28 mouse cellular contexts compared by ENCODE assay signal in the genomic region with DNA sequence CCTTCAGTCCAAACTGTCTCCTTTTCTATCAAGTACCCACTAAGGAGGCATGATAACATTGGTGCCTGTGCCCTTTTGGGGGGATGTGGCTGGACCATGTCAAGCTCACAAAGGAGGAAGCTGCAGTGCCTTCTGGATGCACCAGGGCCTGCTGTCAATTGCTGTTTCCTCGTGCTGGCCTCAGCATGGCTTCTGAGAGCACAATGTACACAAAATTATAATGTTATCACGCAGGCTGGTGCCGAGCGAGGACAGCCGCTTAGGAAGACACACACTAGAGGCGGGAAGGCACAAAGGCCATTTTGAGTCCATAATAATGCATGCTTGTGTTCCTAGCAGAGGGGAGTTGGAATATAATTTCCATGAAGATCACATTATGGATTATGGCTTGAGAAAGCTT.
DNase-seq lines count a peak whose midpoint lies in the region; ATAC-seq lines count a peak whose summit lies in the region.
"Had no signal": no experiment of that assay in that cellular context is flagged by ENCODE, and none has a peak within 500 bp of the region (broad histone marks: within the 10 kb centered on the region; RNA-seq: fewer than 3 reads in every experiment).

No protein-coding gene starts in this region.

- peaks cover 6% of the 10 kb centered on the region; the same call in 1 of the 2 replicates for H3K4me1 ChIP-seq in hindbrain, embryonic 11.5 days (replicated peaks; ENCODE audit: control insufficient read depth, insufficient read depth, low read length)
- H3K4me1 ChIP-seq in hindbrain, embryonic 14.5 days (replicated peaks; ENCODE audit: control insufficient read depth, insufficient read depth, low read length), result peaks cover 16% of the 10 kb centered on the region; the same call in 1 of the 2 replicates
- peaks cover 16% of the 10 kb centered on the region for H3K4me1 ChIP-seq in midbrain, embryonic 14.5 days (ENCODE audit: control insufficient read depth, insufficient read depth, low read length)
- H3K4me1 ChIP-seq: heart, embryonic 12.5 days; kidney, embryonic 15.5 days; limb, embryonic 10.5 days; liver, embryonic 15.5 days had no signal

- no peak overlapping the region for H3K9ac ChIP-seq in hindbrain, embryonic 11.5 days (ENCODE audit: low read depth, low read length)
- H3K9ac ChIP-seq in hindbrain, embryonic 14.5 days, result no peak overlapping the region
- no peak overlapping the region for H3K9ac ChIP-seq in midbrain, embryonic 14.5 days (replicated peaks; ENCODE audit: low read length)
- H3K9ac ChIP-seq: embryonic facial prominence, embryonic 13.5 days; heart, embryonic 12.5 days; kidney, embryonic 15.5 days; liver, embryonic 15.5 days had no signal

- no peak overlapping the region for H3K4me3 ChIP-seq in hindbrain, embryonic 11.5 days (ENCODE audit: low read depth, low read length)
- no peak overlapping the region for H3K4me3 ChIP-seq in hindbrain, embryonic 14.5 days (replicated peaks; ENCODE audit: low read length)
- H3K4me3 ChIP-seq in midbrain, embryonic 14.5 days (replicated peaks; ENCODE audit: low read depth, low read length), result no peak overlapping the region
- H3K4me3 ChIP-seq: embryonic facial prominence, embryonic 13.5 days; erythroblast, embryonic 14.5 days; heart, embryonic 12.5 days; kidney, embryonic 15.5 days; limb, embryonic 10.5 days; liver, embryonic 15.5 days had no signal

- H3K36me3 ChIP-seq in hindbrain, embryonic 11.5 days (ENCODE audit: control insufficient read depth, insufficient read depth, low read length), result no peaks in the 10 kb centered on the region
- H3K36me3 ChIP-seq in hindbrain, embryonic 14.5 days (replicated peaks; ENCODE audit: control insufficient read depth, insufficient read depth), result no peaks in the 10 kb centered on the region
- H3K36me3 ChIP-seq in midbrain, embryonic 14.5 days (ENCODE audit: control insufficient read depth, insufficient read depth, low read length), result no peaks in the 10 kb centered on the region
- H3K36me3 ChIP-seq: embryonic facial prominence, embryonic 13.5 days; heart, embryonic 12.5 days; kidney, embryonic 15.5 days; limb, embryonic 10.5 days; liver, embryonic 15.5 days had no signal

- no peaks in the 10 kb centered on the region for H3K27me3 ChIP-seq in hindbrain, embryonic 11.5 days (ENCODE audit: control insufficient read depth, insufficient read depth, low read length)
- H3K27me3 ChIP-seq in hindbrain, embryonic 14.5 days (ENCODE audit: control insufficient read depth, insufficient read depth, low read length), result no peaks in the 10 kb centered on the region
- H3K27me3 ChIP-seq in midbrain, embryonic 14.5 days (ENCODE audit: control insufficient read depth, insufficient read depth, low read length), result no peaks in the 10 kb centered on the region
- H3K27me3 ChIP-seq: embryonic facial prominence, embryonic 13.5 days; heart, embryonic 12.5 days; liver, embryonic 15.5 days had no signal

- 46% methylated on average over 6 of the region's 6 CpGs for WGBS in hindbrain, embryonic 11.5 days
- WGBS in hindbrain, embryonic 14.5 days, result 27% methylated on average over 6 of the region's 6 CpGs
- 11% methylated on average over 6 of the region's 6 CpGs for WGBS in midbrain, embryonic 14.5 days

- intact Hi-C loops in left cerebral cortex, postnatal 4 days (cut with DNase I), result no loop called here

- H3K4me2 ChIP-seq in hindbrain, embryonic 11.5 days (replicated peaks; ENCODE audit: low read depth, low read length), result no peak overlapping the region
- no peak overlapping the region for H3K4me2 ChIP-seq in hindbrain, embryonic 14.5 days (replicated peaks)
- no peak overlapping the region for H3K4me2 ChIP-seq in midbrain, embryonic 14.5 days (ENCODE audit: low read length)
- H3K4me2 ChIP-seq: embryonic facial prominence, embryonic 13.5 days; heart, embryonic 12.5 days; kidney, embryonic 15.5 days; liver, embryonic 15.5 days had no signal

- DNase-seq in left cerebral cortex, postnatal 4 days, result peak; percentile 5
- no peak for DNase-seq in left cerebral cortex, adult 18-20 months (ENCODE audit: low spot score in 2 of 2)
- DNase-seq in hindbrain, embryonic 11.5 days (ENCODE audit: low spot score), result peak; percentile 19
- no peak for DNase-seq in hindbrain, embryonic 14.5 days (ENCODE audit: low spot score)
- DNase-seq in midbrain, embryonic 14.5 days, result peak; percentile 51
- DNase-seq in right cerebral cortex, adult 18-20 months, result no peak
- DNase-seq in adrenal gland, postnatal 14 days, result no peak
- no peak for DNase-seq in thymus, postnatal 14 days
- DNase-seq: adrenal gland, adult 8-10 months; cerebellum, adult 2 months; cerebellum, postnatal 25 days; embryo, embryonic 11 days; gastrocnemius, postnatal 14 days; heart, postnatal 10 days; kidney, adult 11 months; kidney, postnatal 36 days; layer of hippocampus, adult 9-11 months; liver; right cerebral cortex, postnatal 25 days; spleen, adult 18-20 months had no signal

- no peak overlapping the region for H3K27ac ChIP-seq in hindbrain, embryonic 11.5 days (ENCODE audit: low read depth, low read length)
- H3K27ac ChIP-seq in hindbrain, embryonic 14.5 days, result no peak overlapping the region
- peak overlapping the region; percentile 28 for H3K27ac ChIP-seq in midbrain, embryonic 14.5 days (replicated peaks; ENCODE audit: low read depth, low read length)
- H3K27ac ChIP-seq: embryonic facial prominence, embryonic 13.5 days; kidney, embryonic 15.5 days; limb, embryonic 10.5 days; liver, embryonic 15.5 days; macrophage had no signal

- no peak for ATAC-seq in hindbrain, embryonic 11.5 days (ENCODE audit: low FRiP score)
- peak; percentile 24; the same call in 1 of the 2 replicates for ATAC-seq in hindbrain, embryonic 14.5 days (ENCODE audit: low FRiP score)
- no peak for ATAC-seq in midbrain, embryonic 14.5 days (ENCODE audit: low FRiP score, low TSS enrichment)
- ATAC-seq: lung, postnatal 0 days had no signal

- no peaks in the 10 kb centered on the region for H3K9me3 ChIP-seq in hindbrain, embryonic 11.5 days (ENCODE audit: control insufficient read depth, low read length)
- no peaks in the 10 kb centered on the region for H3K9me3 ChIP-seq in hindbrain, embryonic 14.5 days (ENCODE audit: control insufficient read depth, low read length)
- no peaks in the 10 kb centered on the region for H3K9me3 ChIP-seq in midbrain, embryonic 14.5 days (ENCODE audit: control insufficient read depth, low read length)
- H3K9me3 ChIP-seq: embryonic facial prominence, embryonic 13.5 days; heart, embryonic 12.5 days; kidney, embryonic 15.5 days; limb, embryonic 10.5 days; liver, embryonic 15.5 days had no signal

Comparison
In these comparisons a context has a peak if more than half of its experiments do, and no peak if none do; other contexts are left out.
1. DNase-seq: peak in left cerebral cortex, postnatal 4 days (single experiment), hindbrain, embryonic 11.5 days (single experiment) and midbrain, embryonic 14.5 days (single experiment); none in left cerebral cortex, adult 18-20 months (0 of 2), hindbrain, embryonic 14.5 days (single experiment), right cerebral cortex, adult 18-20 months (single experiment), adrenal gland, postnatal 14 days (single experiment) and thymus, postnatal 14 days (single experiment).